In the genomic region with DNA sequence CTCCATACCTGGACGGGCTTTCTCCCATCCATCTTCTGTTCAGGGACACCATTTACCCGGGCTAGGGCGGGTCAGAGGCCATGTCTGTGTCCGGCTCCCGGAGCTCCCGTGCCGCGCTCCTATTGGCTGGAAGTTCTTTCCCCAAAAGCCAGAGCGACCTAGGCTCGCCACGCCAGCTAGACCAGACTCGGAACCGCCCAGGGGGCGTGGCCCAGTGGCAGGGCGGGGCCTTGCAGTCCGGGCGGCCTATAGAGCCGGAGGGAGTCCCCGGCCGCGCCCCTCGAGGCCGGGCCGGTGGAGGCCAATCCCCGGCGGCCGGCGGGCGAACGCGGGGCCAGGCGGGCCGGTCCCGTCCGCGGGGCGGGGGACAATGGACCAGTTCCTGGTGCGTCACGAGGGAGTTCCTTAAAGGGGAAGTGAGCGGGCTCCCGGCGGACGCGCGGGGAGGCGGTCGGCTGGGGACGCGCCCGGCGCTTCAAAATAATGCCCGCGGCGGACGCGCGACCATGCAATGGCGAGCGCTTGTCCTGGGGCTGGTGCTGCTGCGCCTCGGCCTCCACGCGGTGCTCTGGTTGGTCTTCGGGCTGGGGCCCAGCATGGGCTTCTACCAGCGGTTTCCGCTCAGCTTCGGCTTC, we compare ENCODE assay signal across 8 mouse cellular contexts. TPM values are rescaled to one million over a fixed set of nuclear protein-coding genes. Genes with fewer than 3 reads are reported as not detected.
DNase-seq lines count a peak whose midpoint lies in the region; ATAC-seq and TF ChIP-seq lines count a peak whose summit lies in the region.

Gene Edem1, plus strand, starts transcription at position 408 of the 635 bp plus-strand sequence.

- WGBS in heart, embryonic 12.5 days, result under 1% methylated on average over 60 of the region's 67 CpGs
- WGBS in kidney, postnatal 0 days, result under 1% methylated on average over 66 of the region's 67 CpGs
- WGBS in liver, embryonic 11.5 days, result under 1% methylated on average over 63 of the region's 67 CpGs
- WGBS in stomach, embryonic 14.5 days, result under 1% methylated on average over 67 of the region's 67 CpGs

- peaks cover 14% of the 10 kb centered on the region for H3K36me3 ChIP-seq in heart, embryonic 12.5 days
- no peaks in the 10 kb centered on the region for H3K36me3 ChIP-seq in kidney, postnatal 0 days (ENCODE audit: insufficient read depth, low read length)
- no peaks in the 10 kb centered on the region; the same call in 1 of the 2 replicates for H3K36me3 ChIP-seq in liver, embryonic 11.5 days (ENCODE audit: control insufficient read depth, insufficient read depth, low read length)
- H3K36me3 ChIP-seq in stomach, embryonic 14.5 days (ENCODE audit: control insufficient read depth, insufficient read depth, low read length), result peaks cover 2% of the 10 kb centered on the region; the same call in 1 of the 2 replicates

- DNase-seq in CD4-positive helper T cell, adult 2 months (ENCODE audit: low read depth, low spot score), result peak; percentile 96
- DNase-seq in brain, embryonic 18.5 days (ENCODE audit: low read depth, low spot score), result peak; percentile 75
- peak; percentile 98 for DNase-seq in kidney, postnatal 0 days (ENCODE audit: low spot score)
- DNase-seq in liver, embryonic 11.5 days (ENCODE audit: low spot score), result peak; percentile 98
- DNase-seq in naive thymus-derived CD4-positive, alpha-beta T cell, adult 2 months (ENCODE audit: low read depth), result peak; percentile 94

- TF ChIP-seq CTCF in kidney, postnatal 0 days (IDR thresholded peaks at IDR 0.05; ENCODE audit: low read depth), result no peak

- H3K4me3 ChIP-seq in heart, embryonic 12.5 days, result peak within 1 kb of the TSS; percentile 99
- H3K4me3 ChIP-seq in kidney, postnatal 0 days (replicated peaks; ENCODE audit: low read depth, low read length), result peak within 1 kb of the TSS; percentile 95
- H3K4me3 ChIP-seq in liver, embryonic 11.5 days (ENCODE audit: low read depth, low read length), result peak within 1 kb of the TSS; percentile 94
- peak within 1 kb of the TSS; percentile 93 for H3K4me3 ChIP-seq in stomach, embryonic 14.5 days (ENCODE audit: low read depth, low read length)

- H3K4me2 ChIP-seq in heart, embryonic 12.5 days, result peak within 1 kb of the TSS; percentile 93
- peak within 1 kb of the TSS; percentile 83 for H3K4me2 ChIP-seq in kidney, postnatal 0 days (ENCODE audit: low read length)
- peak within 1 kb of the TSS; percentile 97 for H3K4me2 ChIP-seq in liver, embryonic 11.5 days
- peak within 1 kb of the TSS; percentile 81 for H3K4me2 ChIP-seq in stomach, embryonic 14.5 days (replicated peaks; ENCODE audit: low read depth, low read length)

- ATAC-seq in erythroid progenitor cell, adult 5-6 weeks (replicated peaks; ENCODE audit: low FRiP score, poor library complexity, severe bottlenecking), result peak; percentile 94
- peak; percentile 99 for ATAC-seq in heart, embryonic 12.5 days (ENCODE audit: insufficient number of reproducible peaks, low FRiP score)
- peak; percentile 99 for ATAC-seq in kidney, postnatal 0 days (replicated peaks; ENCODE audit: low FRiP score, low read depth)
- ATAC-seq in liver, embryonic 11.5 days (replicated peaks; ENCODE audit: low FRiP score), result peak; percentile 98
- ATAC-seq in stomach, embryonic 14.5 days (ENCODE audit: insufficient number of reproducible peaks, insufficient read depth, low FRiP score, low read depth), result peak; percentile 99

- no peaks in the 10 kb centered on the region for H3K9me3 ChIP-seq in heart, embryonic 12.5 days (replicated peaks)
- no peaks in the 10 kb centered on the region for H3K9me3 ChIP-seq in kidney, postnatal 0 days (replicated peaks; ENCODE audit: low read length)
- no peaks in the 10 kb centered on the region for H3K9me3 ChIP-seq in liver, embryonic 11.5 days (ENCODE audit: control insufficient read depth, low read length)
- no peaks in the 10 kb centered on the region for H3K9me3 ChIP-seq in stomach, embryonic 14.5 days (ENCODE audit: control insufficient read depth, low read depth, low read length)

- H3K27ac ChIP-seq in heart, embryonic 12.5 days (ENCODE audit: poor library complexity, severe bottlenecking), result peak within 1 kb of the TSS; percentile 74
- peak within 1 kb of the TSS; percentile 75 for H3K27ac ChIP-seq in kidney, postnatal 0 days
- peak within 1 kb of the TSS; percentile 66 for H3K27ac ChIP-seq in liver, embryonic 11.5 days (ENCODE audit: low read depth, low read length)
- peak within 1 kb of the TSS; percentile 66; the same call in 1 of the 2 replicates for H3K27ac ChIP-seq in stomach, embryonic 14.5 days (ENCODE audit: low read length)

- H3K27me3 ChIP-seq in heart, embryonic 12.5 days (replicated peaks), result no peaks in the 10 kb centered on the region
- H3K27me3 ChIP-seq in kidney, postnatal 0 days (ENCODE audit: insufficient read depth, low read length), result no peaks in the 10 kb centered on the region
- no peaks in the 10 kb centered on the region for H3K27me3 ChIP-seq in liver, embryonic 11.5 days (replicated peaks; ENCODE audit: control insufficient read depth, insufficient read depth, low read length)
- H3K27me3 ChIP-seq in stomach, embryonic 14.5 days (ENCODE audit: control insufficient read depth, insufficient read depth, low read length), result no peaks in the 10 kb centered on the region

- peak within 1 kb of the TSS; percentile 95 for H3K9ac ChIP-seq in heart, embryonic 12.5 days
- peak within 1 kb of the TSS; percentile 85 for H3K9ac ChIP-seq in kidney, postnatal 0 days (ENCODE audit: low read depth, low read length)
- H3K9ac ChIP-seq in liver, embryonic 11.5 days (ENCODE audit: low read depth, low read length), result peak within 1 kb of the TSS; percentile 93
- H3K9ac ChIP-seq in stomach, embryonic 14.5 days (replicated peaks; ENCODE audit: low read depth, low read length), result peak within 1 kb of the TSS; percentile 90

- peaks cover 10% of the 10 kb centered on the region for H3K4me1 ChIP-seq in heart, embryonic 12.5 days (replicated peaks)
- H3K4me1 ChIP-seq in kidney, postnatal 0 days (replicated peaks; ENCODE audit: insufficient read depth, low read length), result peaks cover 13% of the 10 kb centered on the region
- peaks cover 22% of the 10 kb centered on the region for H3K4me1 ChIP-seq in liver, embryonic 11.5 days (replicated peaks; ENCODE audit: control insufficient read depth, insufficient read depth, low read length)
- H3K4me1 ChIP-seq in stomach, embryonic 14.5 days (ENCODE audit: control insufficient read depth, insufficient read depth, low read length), result peaks cover 7% of the 10 kb centered on the region; the same call in 1 of the 2 replicates

RNA-seq across cellular contexts. Expression of gene Edem1, which starts in this region (rescaled TPM):
- 11.7 and 29.6 TPM in 2 replicates for total RNA-seq in erythroid progenitor cell, adult 5-6 weeks (2015; ENCODE audit: low replicate concordance)
- total RNA-seq in erythroid progenitor cell, adult 5-6 weeks (2017; ENCODE audit: low replicate concordance), result 13.8 and 18.2 TPM in 2 replicates
- 15.4 and 15.6 TPM in 2 replicates for polyA plus RNA-seq in heart, embryonic 12.5 days (2016; fragmentation: Nextera tagmentation; extraction: Ambion mirVana)
- polyA plus RNA-seq in kidney, postnatal 0 days (2015; fragmentation: Nextera tagmentation; extraction: Ambion mirVana), result 18.5 and 23.9 TPM in 2 replicates
- polyA plus RNA-seq in liver, embryonic 11.5 days (2014; fragmentation: Nextera tagmentation; extraction: Ambion mirVana), result 25.0 and 30.6 TPM in 2 replicates
- polyA plus RNA-seq in stomach, embryonic 14.5 days (2014; fragmentation: Nextera tagmentation; extraction: Ambion mirVana), result 29.0 and 38.6 TPM in 2 replicates

Comparison
In these comparisons a context has a peak if more than half of its experiments do, and no peak if none do; other contexts are left out.
1. Peak in every context shown above with its lines: DNase-seq, ATAC-seq, H3K4me3 ChIP-seq and H3K27ac ChIP-seq.